In the genomic region with DNA sequence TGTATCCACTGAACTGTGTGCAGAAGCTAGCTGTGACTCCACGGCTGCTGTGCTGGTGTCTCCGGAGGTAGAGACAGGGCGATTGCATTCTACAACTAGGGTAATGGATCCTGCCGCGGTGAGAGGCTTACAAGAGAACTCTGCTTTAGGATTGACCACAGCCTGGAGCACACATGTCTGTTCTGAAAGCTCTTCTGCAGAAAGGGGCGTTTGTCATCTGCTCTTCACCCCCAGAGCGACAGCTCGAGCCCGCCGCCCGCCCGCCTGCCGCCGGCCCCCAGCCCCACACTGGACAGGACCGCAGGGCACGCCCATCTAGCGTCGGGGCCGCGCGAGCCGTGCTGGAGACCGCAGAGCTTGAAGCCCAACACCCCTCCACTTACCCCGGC, we compare ENCODE assay signal across 7 mouse cellular contexts. TPM values are rescaled to one million over a fixed set of nuclear protein-coding genes. Genes with fewer than 3 reads are reported as not detected.
DNase-seq lines count a peak whose midpoint lies in the region; ATAC-seq and TF ChIP-seq lines count a peak whose summit lies in the region.

No protein-coding gene starts in this region.

- peak overlapping the region; percentile 96 for H3K27ac ChIP-seq in spleen, adult 2 months (ENCODE audit: insufficient read depth, low read length)
- H3K27ac ChIP-seq in forebrain, embryonic 11.5 days (ENCODE audit: low read depth, low read length), result peak overlapping the region; percentile 82
- peak overlapping the region; percentile 87 for H3K27ac ChIP-seq in liver, embryonic 11.5 days (ENCODE audit: low read depth, low read length)

- no peak for DNase-seq in spleen, adult 2 months (ENCODE audit: low read depth in 1 of 2, low spot score in 2 of 2)
- no peak for DNase-seq in spleen, adult 18-20 months
- peak; percentile 56 for DNase-seq in forebrain, embryonic 11.5 days (ENCODE audit: low spot score)
- no peak for DNase-seq in liver, embryonic 11.5 days (ENCODE audit: low spot score)
- peak; percentile 24 for DNase-seq in telencephalon, adult 2 months (ENCODE audit: low read depth, low spot score)
- DNase-seq in frontal cortex, postnatal 14 days (ENCODE audit: low spot score in 2 of 2), result no peak
- DNase-seq in spleen, postnatal 4 days (ENCODE audit: low spot score in 2 of 2), result no peak

- TF ChIP-seq POLR2A in spleen, adult 2 months (IDR thresholded peaks at IDR 0.05; ENCODE audit: low read depth, low read length), result no peak

- ATAC-seq in forebrain, embryonic 11.5 days (replicated peaks; ENCODE audit: low FRiP score), result peak; percentile 76
- peak; percentile 62 for ATAC-seq in liver, embryonic 11.5 days (replicated peaks; ENCODE audit: low FRiP score)

- no peak for TF ChIP-seq CTCF in spleen, adult 2 months (IDR thresholded peaks at IDR 0.05; ENCODE audit: extremely low read depth, insufficient read depth, insufficient read length, insufficient replicate concordance)

- H3K9me3 ChIP-seq in forebrain, embryonic 11.5 days (ENCODE audit: control insufficient read depth, low read length), result no peaks in the 10 kb centered on the region
- no peaks in the 10 kb centered on the region for H3K9me3 ChIP-seq in liver, embryonic 11.5 days (ENCODE audit: control insufficient read depth, low read length)

- peak overlapping the region; percentile 76 for H3K9ac ChIP-seq in forebrain, embryonic 11.5 days (ENCODE audit: low read length)
- H3K9ac ChIP-seq in liver, embryonic 11.5 days (ENCODE audit: low read depth, low read length), result peak overlapping the region; percentile 78

- no peaks in the 10 kb centered on the region for H3K36me3 ChIP-seq in spleen, adult 2 months (ENCODE audit: control insufficient read depth, insufficient read depth, low read length)
- no peaks in the 10 kb centered on the region for H3K36me3 ChIP-seq in forebrain, embryonic 11.5 days (ENCODE audit: control insufficient read depth, insufficient read depth, low read length)
- no peaks in the 10 kb centered on the region for H3K36me3 ChIP-seq in liver, embryonic 11.5 days (ENCODE audit: control insufficient read depth, insufficient read depth, low read length)

- peak overlapping the region; percentile 67 for H3K4me3 ChIP-seq in spleen, adult 2 months (ENCODE audit: extremely low read depth, insufficient read depth, insufficient read length)
- H3K4me3 ChIP-seq in forebrain, embryonic 11.5 days (ENCODE audit: low read depth, low read length), result peak overlapping the region; percentile 79
- peak overlapping the region; percentile 79 for H3K4me3 ChIP-seq in liver, embryonic 11.5 days (ENCODE audit: low read depth, low read length)

- peak overlapping the region; percentile 88 for H3K4me2 ChIP-seq in forebrain, embryonic 11.5 days (ENCODE audit: low read depth, low read length, severe bottlenecking)
- H3K4me2 ChIP-seq in liver, embryonic 11.5 days, result peak overlapping the region; percentile 82

- H3K27me3 ChIP-seq in spleen, adult 2 months (ENCODE audit: control insufficient read depth, insufficient read depth, low read length), result no peaks in the 10 kb centered on the region
- H3K27me3 ChIP-seq in forebrain, embryonic 11.5 days (ENCODE audit: control insufficient read depth, insufficient read depth, low read length), result no peaks in the 10 kb centered on the region
- no peaks in the 10 kb centered on the region for H3K27me3 ChIP-seq in liver, embryonic 11.5 days (replicated peaks; ENCODE audit: control insufficient read depth, insufficient read depth, low read length)

- H3K4me1 ChIP-seq in spleen, adult 2 months (ENCODE audit: control insufficient read depth, insufficient read depth, insufficient read length), result peaks cover 8% of the 10 kb centered on the region
- peaks cover 8% of the 10 kb centered on the region for H3K4me1 ChIP-seq in forebrain, embryonic 11.5 days (replicated peaks; ENCODE audit: control insufficient read depth, insufficient read depth, low read length)
- H3K4me1 ChIP-seq in liver, embryonic 11.5 days (replicated peaks; ENCODE audit: control insufficient read depth, insufficient read depth, low read length), result peaks cover 10% of the 10 kb centered on the region; the same call in 1 of the 2 replicates

- under 1% methylated on average over 24 of the region's 24 CpGs for WGBS in spleen, adult 2 months
- WGBS in forebrain, embryonic 11.5 days, result under 1% methylated on average over 23 of the region's 24 CpGs
- WGBS in liver, embryonic 11.5 days, result under 1% methylated on average over 24 of the region's 24 CpGs

RNA-seq across cellular contexts. Expression of gene Vps26c, which starts 0.7 kb away (rescaled TPM):
- 21.4 and 22.3 TPM in 2 replicates for polyA plus RNA-seq in spleen, adult 2 months (2012; rRNA removed)
- polyA plus RNA-seq in forebrain, embryonic 11.5 days (2014; fragmentation: Nextera tagmentation; extraction: Ambion mirVana), result 51.3 and 59.6 TPM in 2 replicates
- 37.3 and 39.3 TPM in 2 replicates for polyA plus RNA-seq in liver, embryonic 11.5 days (2014; fragmentation: Nextera tagmentation; extraction: Ambion mirVana)

RNA-seq across cellular contexts. Expression of gene Dyrk1a, which starts 43.9 kb away (rescaled TPM):
- 24.7 and 30.7 TPM in 2 replicates for polyA plus RNA-seq in spleen, adult 2 months (2012; rRNA removed)
- polyA plus RNA-seq in forebrain, embryonic 11.5 days (2014; fragmentation: Nextera tagmentation; extraction: Ambion mirVana), result 12.0 and 13.5 TPM in 2 replicates
- polyA plus RNA-seq in liver, embryonic 11.5 days (2014; fragmentation: Nextera tagmentation; extraction: Ambion mirVana), result 9.0 TPM in 2 replicates

Comparison
In these comparisons a context has a peak if more than half of its experiments do, and no peak if none do; other contexts are left out.
1. DNase-seq: peak in forebrain, embryonic 11.5 days (single experiment) and telencephalon, adult 2 months (single experiment); none in spleen, adult 2 months (0 of 2), spleen, adult 18-20 months (0 of 2), liver, embryonic 11.5 days (single experiment), frontal cortex, postnatal 14 days (0 of 2) and spleen, postnatal 4 days (0 of 2).
2. Peak in every context shown above with its lines, with median percentiles within 50 percentile points of each other: H3K27ac ChIP-seq and H3K4me3 ChIP-seq.